Mouse (Mus musculus): ENCODE data around the gene Ifnl3.
A peak's percentile ranks its signal among the peaks of the same experiment; 100 is the strongest.

Gene Ifnl3

DNA sequence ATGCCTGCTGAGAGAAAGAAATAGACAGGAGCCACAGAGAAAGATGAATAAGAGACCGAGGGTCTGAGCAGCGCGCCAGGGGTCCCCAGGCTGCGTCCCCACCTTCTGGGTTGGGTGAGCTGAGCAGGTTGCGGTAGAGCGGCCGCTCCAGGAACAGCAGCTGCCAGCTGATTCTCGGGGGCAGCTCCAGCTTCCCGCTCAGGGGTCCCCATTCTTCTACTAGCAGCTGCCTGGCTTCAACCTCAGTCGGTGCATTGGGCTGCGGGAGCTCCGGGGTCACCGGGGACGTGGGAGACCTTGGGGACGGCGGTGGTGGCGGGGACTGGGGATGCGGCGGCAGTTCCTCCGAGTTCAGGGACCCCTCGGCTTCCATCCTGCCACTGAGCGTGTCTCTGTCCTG lies 24.0 kb downstream of the Ifnl3 start:
- no peak for DNase-seq (ENCODE audit: low read depth, low spot score)

DNA sequence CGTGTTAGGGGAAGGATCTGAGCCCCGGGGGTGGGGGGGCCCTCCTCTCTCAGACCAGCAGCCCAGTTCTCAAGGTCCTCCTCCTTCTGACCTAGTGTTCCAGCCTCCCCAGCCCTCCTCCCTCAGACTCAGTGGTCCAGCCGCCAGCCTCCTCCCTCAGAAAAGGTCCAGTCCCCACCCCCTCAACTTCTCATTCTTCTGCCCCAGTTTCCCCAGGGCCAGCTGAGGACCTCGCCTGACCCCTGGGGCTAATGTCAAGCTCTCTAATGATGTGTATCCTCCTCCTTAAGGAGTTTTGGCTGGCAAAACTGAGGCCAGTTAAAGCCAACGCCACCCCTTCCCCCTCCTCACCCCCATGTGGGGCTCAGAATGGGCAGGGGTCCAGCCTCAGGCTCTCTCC lies 24.5 kb downstream of the Ifnl3 start, which contains the start of gene Nccrp1:
Gene Nccrp1 (minus strand): TSS at position 101 of the 400 bp plus-strand sequence.
- DNase-seq (ENCODE audit: low read depth, low spot score): no peak

DNA sequence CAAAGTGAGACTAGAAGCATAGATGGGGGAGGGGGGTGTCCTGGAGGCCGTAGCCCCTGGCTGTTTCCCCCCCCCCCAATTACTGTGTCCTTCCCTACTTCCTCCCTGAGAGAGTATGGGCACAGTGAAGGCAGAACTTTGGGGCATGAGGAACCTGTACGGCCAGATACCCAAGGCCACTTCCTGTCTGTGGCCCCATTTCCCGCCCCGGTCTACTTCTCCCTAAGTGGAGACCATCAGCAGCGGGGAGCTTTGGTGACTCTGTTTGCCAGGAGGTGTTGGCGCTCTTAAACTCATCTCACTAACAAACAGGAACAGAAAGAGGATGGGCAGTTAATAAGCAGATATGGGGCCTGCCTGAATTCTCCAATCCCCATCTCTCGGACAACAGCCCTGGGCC lies 25.0 kb downstream of the Ifnl3 start:
- DNase-seq (ENCODE audit: low read depth, low spot score): no peak

DNA sequence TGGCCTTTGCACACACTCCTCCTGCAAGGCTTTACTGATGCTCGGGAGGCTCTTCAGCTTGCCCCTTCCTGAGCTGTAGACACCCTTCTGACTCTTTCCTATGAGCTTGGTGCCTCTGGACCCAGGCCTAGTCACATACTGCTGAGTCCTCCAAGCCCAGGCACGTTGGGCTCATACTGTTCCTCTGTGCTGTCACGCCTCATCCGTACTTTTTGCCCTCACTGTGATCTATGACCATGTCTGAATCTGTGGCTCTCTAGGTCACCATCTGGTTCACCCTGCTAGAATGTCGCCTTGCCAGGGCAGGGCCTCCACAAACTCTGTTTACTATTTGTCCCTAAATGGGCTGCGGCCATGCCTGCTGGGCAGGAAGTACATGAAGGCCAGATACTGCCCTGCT lies 30.4 kb downstream of the Ifnl3 start:
- DNase-seq (ENCODE audit: low read depth, low spot score): no peak

DNA sequence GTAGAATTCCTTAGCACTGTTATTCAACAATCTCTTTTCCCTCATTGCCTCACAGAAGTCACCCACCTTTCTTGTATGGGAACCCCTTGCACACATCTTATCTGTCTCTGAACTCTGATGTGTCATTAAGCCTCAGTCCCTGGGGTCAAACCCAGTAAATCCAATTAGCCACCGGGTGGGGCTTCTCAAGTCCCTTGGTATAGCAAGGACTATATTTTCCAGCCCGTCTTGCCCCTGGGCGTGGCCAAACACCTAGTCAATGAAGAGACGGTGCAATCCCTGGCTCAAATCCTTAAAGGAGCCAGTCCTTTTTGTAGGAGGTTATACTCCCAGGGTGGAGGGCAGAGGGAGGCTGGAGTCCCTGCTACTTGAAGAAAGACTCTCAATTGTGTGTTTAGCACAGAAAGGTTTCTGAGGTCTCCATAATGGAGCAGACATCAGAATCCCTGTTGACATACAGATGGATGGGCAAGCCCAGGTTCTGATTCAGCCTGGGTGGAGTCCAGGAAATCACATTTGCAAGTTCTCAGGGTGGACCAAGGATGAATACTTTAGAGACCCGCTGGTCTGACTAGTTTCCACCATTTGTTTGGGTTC lies 33.4 kb downstream of the Ifnl3 start:
- DNase-seq (ENCODE audit: low read depth, low spot score): no peak

DNA sequence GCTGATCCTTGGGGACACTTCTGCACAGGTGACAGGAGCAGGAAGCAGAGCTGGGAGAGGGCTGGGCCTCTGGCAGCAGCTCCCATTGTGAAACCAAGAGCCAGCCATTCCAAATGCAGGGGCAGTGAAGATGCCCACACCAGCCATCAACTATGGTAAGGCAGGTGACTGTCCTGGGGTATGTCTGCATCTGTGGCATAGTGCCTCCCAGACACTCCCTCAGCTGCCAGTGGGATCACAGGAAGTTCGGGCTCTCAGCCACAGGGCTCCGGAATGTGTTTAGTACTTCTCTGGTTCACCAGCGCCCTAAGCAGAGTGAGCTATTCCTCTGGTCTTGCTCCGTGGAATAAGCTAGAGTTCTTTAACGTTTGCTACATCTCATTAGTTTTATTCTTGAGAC lies 34.4 kb downstream of the Ifnl3 start:
- no peak for DNase-seq (ENCODE audit: low read depth, low spot score)

DNA sequence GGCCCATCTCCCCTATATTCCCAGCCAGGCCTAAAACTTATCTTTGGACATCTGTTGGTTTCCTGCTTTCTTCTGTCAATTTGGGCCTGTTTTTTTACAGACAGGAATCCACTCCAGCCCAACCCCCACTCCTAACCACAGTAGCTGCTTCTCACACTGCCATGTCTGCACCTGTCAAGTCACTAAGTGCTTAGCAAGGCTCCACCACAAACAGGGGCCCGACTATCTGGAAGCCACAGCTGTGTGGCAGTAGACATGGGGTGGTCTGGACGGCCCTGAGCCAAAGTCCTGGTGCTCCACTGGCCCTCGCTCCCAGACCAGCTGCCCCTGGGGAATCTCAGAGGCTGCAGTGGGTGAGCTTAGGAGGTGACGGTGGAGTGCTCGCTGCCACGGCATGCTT lies 35.1 kb downstream of the Ifnl3 start:
- no peak for DNase-seq (ENCODE audit: low read depth, low spot score)

DNA sequence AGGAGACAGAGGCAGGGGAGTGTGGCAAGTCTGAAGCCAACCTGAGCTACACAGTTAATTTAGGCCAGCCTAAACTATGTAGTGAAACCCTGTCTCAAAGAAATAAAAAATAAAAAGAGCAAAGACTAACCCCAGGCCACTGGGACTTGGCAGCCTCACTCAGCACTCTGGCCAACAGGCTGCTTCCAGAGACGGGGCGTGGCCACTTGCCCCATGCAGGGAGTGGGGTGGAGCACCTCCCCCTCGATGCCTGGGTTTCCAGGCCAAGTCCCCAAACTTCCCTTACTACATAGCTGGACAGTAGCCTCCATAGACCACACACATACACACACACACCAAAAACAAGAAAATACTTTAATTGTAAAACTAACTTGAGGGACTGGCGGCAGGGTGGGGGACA lies 35.9 kb downstream of the Ifnl3 start:
- no peak for DNase-seq (ENCODE audit: low read depth, low spot score)

DNA sequence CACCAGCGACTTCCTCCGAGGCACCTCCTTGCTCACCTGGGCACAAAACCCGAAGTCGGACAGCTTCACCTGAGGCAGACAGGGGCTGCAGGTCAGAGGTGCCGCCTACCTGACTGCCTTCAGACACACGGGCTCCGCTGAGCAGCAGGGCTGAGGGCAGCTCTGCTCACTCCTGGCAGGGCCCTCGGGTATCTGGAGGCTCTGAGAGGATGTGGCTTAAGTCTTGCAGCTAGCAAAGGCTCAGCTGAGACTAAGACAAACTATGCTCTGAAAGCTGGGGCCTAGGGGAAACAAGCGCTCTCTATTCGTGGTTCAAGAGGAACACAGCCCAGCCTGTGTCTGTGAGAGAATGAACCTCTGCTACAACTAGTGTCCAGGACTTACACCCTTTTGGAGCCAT lies 38.2 kb downstream of the Ifnl3 start:
- DNase-seq (ENCODE audit: low read depth, low spot score): no peak

DNA sequence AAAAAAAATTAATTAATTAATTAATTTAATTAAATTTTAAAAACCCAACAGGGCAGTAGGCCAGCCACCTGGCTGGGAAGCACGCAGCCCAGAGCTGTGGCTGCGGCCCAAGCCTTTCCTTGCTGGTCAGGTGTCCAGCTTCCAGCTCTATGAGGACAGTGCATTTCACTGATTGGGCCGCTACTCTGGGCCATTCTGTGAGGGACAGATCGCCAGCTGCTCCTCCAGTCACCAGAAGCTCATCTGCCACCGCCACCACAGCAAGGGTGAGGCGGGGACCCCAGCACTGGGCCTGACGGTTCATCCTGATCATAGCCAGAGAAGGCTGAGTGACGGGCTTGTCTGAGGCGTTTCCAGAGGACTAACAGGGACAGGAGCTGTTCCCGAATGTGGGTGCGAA lies 39.3 kb downstream of the Ifnl3 start:
- no peak for DNase-seq (ENCODE audit: low read depth, low spot score)

DNA sequence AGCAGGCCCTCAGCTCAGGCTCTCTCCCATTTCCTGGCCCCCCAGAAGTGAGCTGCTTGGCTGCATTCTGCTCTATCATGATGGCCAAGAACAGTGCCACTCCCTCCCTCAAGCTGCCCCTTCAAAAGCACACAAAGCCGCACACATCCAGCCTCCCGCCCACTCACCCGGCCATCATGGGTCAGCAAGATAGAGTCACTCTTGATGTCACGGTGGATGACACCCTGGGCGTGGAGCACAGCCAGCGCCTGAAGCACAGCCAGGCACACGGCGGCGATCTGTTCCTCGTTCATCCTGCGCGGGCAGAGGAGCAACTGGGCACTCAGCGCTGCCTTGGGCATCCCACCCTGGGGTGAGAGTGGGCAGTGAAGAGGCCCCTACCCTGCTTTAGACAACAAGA lies 39.7 kb downstream of the Ifnl3 start:
- DNase-seq (ENCODE audit: low read depth, low spot score): no peak

DNA sequence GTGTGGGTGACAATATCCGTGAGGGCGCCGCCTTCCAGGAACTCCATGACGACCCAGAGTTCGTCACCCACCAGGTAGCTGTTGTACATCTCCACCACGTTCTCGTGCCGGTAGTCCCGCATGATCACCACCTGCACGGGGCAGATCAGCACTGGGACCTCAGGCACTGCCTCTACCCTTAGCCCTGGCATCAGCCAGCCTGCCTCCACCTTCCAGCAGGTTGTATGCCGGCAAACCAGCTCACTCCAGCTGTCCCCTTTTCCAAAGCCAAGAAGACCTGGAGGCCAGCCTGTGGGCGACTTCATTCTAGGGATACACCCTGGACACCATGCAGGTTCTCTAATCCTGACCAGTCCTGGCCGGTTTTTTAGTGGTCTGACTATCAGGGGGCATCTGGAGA lies 40.3 kb downstream of the Ifnl3 start:
- no peak for DNase-seq (ENCODE audit: low read depth, low spot score)

DNA sequence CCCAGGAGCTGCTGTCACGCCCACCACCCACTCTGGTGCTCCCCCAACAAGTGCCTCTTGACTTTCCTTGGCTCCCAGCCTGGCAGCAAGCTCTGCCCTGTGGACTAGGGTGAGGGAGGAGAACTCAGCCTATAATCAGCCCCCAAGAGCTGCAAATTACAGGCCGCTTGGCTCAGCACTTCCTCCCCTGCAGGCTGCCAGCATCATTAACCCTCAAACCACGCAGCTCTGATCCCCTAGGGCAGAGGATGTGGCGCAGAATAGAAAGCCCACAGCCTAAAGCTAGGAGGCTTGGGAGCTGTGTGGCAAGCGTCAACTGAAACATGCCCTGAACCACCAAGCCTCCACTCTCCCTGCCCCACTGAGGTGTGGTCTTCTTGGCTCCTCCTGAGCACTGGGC lies 42.8 kb downstream of the Ifnl3 start:
- no peak for DNase-seq (ENCODE audit: low read depth, low spot score)

DNA sequence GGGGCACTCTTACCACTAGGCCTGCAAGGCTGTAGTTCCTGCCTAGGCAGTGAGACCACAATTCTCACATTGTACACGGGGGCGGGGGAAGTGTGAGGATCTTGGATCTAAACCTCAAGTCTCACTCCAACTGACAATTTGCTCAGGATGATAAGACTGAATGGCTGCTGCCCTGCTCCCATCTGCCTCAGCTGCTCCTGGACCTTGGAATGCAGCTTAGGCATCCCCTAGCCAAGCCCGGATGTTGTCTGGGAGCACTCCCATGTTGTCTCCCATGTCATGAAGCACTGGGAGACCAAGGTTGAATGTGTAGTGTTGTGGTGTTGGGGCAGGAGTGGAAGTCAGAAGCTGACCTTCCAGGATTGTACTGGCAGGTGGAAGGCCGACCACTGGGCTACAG lies 44.9 kb downstream of the Ifnl3 start:
- DNase-seq (ENCODE audit: low read depth, low spot score): no peak

DNA sequence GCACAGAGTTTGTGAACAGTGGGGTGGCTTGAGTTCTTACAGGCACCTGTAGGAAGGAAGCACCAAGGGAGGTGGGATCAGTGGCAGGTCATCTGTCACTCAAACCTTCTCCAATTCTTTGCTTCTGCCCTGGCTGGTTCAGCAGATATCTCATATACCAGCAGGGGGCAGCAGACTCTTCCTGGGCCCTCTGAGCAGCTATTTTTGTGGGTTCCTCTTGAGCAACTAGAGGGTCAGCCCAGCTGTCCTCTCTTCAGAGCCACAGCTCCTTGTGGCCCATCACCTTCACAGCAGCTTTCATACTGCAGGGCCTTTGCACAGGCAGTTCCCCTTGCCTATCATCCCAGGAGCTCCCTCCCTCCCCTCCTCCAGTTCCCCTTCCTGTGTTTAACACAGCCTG lies 45.6 kb downstream of the Ifnl3 start:
- peak; percentile 61 for DNase-seq (ENCODE audit: low read depth, low spot score)

DNA sequence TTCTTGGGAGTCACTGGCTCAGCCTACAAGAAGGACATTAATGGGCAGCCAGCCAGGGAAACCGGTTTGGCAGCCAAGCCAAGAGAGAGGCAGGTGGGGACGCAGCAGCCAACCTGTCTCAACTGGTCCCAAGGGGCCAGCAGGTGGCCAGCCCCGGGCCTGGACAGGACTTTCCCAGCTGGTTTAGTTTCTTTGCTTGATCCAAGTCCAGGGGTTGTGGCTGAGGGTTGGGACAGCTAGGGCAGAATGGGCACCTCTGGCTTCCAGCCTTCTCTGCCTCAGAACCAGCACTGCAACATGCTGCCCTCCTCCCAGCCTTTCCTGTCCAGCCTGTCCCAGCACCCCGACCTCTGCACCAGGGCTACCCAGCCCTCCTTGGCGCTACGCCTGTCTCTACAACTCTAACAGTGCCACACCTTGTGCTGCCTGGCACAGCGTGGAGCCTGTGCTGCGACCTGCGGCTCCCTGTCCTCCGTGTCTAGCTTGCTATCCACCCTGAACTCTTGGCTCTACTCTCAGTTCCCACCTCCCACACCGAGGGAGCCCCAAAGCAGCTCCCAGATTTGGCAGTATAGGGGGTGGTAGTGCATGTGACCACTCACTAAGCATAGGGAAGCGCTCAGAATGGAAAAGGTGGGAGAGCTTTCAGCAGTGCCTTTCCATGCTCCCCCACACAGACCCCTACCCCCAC lies 47.8 kb downstream of the Ifnl3 start:
- no peak for DNase-seq (ENCODE audit: low read depth, low spot score)

DNA sequence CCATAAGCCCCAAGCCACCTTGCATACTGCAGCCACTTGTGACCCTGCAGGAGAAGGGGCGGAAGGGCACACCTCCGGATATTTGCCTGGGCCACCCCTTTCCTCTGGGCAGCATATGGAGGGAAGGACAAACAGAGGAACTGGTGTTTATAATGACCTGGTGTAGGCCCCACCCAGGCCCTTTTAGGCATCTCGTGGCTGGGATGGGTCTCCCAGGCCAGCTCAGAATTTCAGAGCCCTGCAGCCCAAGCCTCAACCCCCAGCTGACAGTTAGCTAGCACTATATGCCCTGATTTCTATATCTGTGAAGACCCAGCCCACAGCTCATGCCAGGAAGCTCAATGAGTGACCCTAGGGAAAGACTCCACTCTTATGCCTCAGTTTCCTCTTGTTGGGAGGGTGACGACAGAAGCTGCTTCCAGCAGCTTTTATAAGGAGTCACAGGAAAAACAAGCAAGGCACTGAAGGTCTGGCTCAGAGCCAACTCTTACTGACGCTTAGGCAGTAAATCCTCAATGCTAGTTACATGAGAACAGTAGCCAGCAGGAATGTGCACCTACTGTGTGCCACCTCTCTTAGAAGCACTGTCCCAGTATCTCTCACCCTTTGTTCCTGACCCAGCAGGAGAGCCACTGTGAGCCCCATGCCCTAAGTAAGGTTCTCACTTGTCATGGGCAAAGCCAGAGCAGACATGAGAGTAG lies 48.5 kb downstream of the Ifnl3 start:
- DNase-seq (ENCODE audit: low read depth, low spot score): no peak

DNA sequence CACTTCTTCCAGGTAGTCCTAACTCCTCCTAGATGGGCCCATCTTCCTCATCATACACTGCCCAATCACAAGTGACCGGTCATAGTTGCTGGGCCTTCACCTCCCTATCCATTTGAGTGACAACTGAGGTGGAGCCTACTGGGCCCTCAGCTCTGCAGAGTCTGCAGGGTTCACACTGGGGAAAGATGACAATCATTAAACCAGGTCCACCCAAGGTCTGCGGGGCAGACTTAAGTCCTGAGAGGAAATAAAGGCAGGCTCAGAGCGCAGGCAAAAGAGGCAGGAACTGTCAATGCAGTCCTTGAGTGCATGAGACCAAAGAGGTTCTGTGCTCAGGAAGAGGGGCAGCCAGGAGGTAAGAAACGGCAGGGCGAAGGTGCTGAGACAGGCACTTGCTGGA lies 50.1 kb downstream of the Ifnl3 start:
- no peak for DNase-seq (ENCODE audit: low read depth, low spot score)

DNA sequence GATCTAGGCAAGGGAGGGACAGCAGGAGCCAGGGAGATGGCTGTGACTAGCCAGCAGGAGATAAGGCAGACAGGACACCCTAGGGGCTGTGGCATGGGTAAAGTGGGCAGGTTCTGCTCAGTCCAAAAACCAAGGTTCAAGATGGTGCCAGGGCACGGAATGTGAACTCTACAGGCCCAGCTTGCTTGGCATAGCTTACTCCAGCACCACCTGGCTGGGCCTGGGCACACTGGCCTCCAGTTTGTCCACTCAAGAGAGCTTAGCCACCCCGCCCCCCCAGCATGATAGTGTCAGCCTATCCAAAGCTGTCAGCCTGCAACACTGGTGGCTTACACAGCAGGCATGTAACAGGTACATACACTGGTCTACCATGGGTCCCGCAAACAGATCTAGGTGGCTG lies 50.6 kb downstream of the Ifnl3 start:
- DNase-seq (ENCODE audit: low read depth, low spot score): no peak

All from c-Kit-negative CD71-positive TER-119-positive erythroid progenitor cells, embryonic 14.5 days (primary cell).